Mouse (Mus musculus) left cerebral cortex, postnatal 36 days (tissue): ENCODE results near the gene Prpf6. TPM values are rescaled to one million over a fixed set of nuclear protein-coding genes. Genes with fewer than 3 reads are reported as not detected.

Experiments used
- DNase-seq, 2 experiments: peaks; one replicate each; pipeline ENCODE4 v3.0.0; 2021 to 2022; ENCODE audit warnings: low spot score in 2 of 2, mixed read lengths in 1 of 2
- intact Hi-C: fragments of 180-260 bp; cut with DNase I; formaldehyde crosslinking; loops from one replicate; pipeline ENCODE4 v1.15.1; 2025
- total RNA-seq, 2 experiments: library from RNA; stranded (reverse); gene quantifications; 2 replicates each; pipeline ENCODE4 v1.2.3; 2021

The Prpf6 gene
- total RNA-seq: 10 to 100 TPM; 49.8 to 54.4 TPM

- intact Hi-C loops: loop anchor here (1.0 kb wide), 1 partner anchor 71 kb away; the partner anchor contains the start of gene Dnajc5
- DNase-seq: no peak
These were observed at the start of gene Prpf6 for GRCm38 (mm10) chr2:181591528-181592085. Gene Prpf6, plus strand, starts transcription at chr2:181591868.

- intact Hi-C loops: no loop called here
These were observed 45.5 kb upstream of the Prpf6 start for GRCm38 (mm10) chr2:181546142-181546541.

GRCm38 (mm10) chr2:181548227-181548626 lies 43.4 kb upstream of the Prpf6 start:
- intact Hi-C loops: no loop called here
- no peak for DNase-seq

More at GRCm38 (mm10) chr2:181546142-181546541, 45.5 kb upstream of the Prpf6 start:
- DNase-seq: no peak

- no peak for DNase-seq
- intact Hi-C loops: no loop called here
These were observed 43.0 kb upstream of the Prpf6 start for GRCm38 (mm10) chr2:181548682-181549081.

- no peak for DNase-seq
- intact Hi-C loops: no loop called here
These were observed 41.4 kb upstream of the Prpf6 start for GRCm38 (mm10) chr2:181550233-181550632.

GRCm38 (mm10) chr2:181553772-181554171 lies 37.9 kb upstream of the Prpf6 start:
- intact Hi-C loops: no loop called here
- DNase-seq: no peak

GRCm38 (mm10) chr2:181567338-181567737 lies 24.3 kb upstream of the Prpf6 start:
- intact Hi-C loops: no loop called here
- DNase-seq: no peak

GRCm38 (mm10) chr2:181568272-181569008 lies 23.2 kb upstream of the Prpf6 start:
- DNase-seq: no peak

GRCm38 (mm10) chr2:181569856-181570255 lies 21.8 kb upstream of the Prpf6 start:
- no peak for DNase-seq
- intact Hi-C loops: no loop called here

More at GRCm38 (mm10) chr2:181568272-181569008, 23.2 kb upstream of the Prpf6 start:
- intact Hi-C loops: no loop called here

- no peak for DNase-seq
- intact Hi-C loops: no loop called here
These were observed 21.3 kb upstream of the Prpf6 start for GRCm38 (mm10) chr2:181570375-181570774.

GRCm38 (mm10) chr2:181570921-181571595 lies 20.6 kb upstream of the Prpf6 start:
- intact Hi-C loops: no loop called here
- DNase-seq: no peak

- intact Hi-C loops: no loop called here
- no peak for DNase-seq
These were observed 19.6 kb upstream of the Prpf6 start for GRCm38 (mm10) chr2:181571941-181572670.

- intact Hi-C loops: no loop called here
- DNase-seq: no peak
These were observed 18.4 kb upstream of the Prpf6 start for GRCm38 (mm10) chr2:181572921-181573920.

GRCm38 (mm10) chr2:181573961-181574360 lies 17.7 kb upstream of the Prpf6 start:
- intact Hi-C loops: no loop called here
- DNase-seq: no peak

- intact Hi-C loops: loop anchor here (5.0 kb wide), 1 partner anchor 38 kb away; no protein-coding TSS in a partner anchor
These were observed 16.6 kb upstream of the Prpf6 start for GRCm38 (mm10) chr2:181574921-181575545.

GRCm38 (mm10) chr2:181576613-181577012 lies 15.1 kb upstream of the Prpf6 start:
- intact Hi-C loops: loop anchor here (5.0 kb wide), 1 partner anchor 39 kb away; no protein-coding TSS in a partner anchor
- no peak for DNase-seq

More at GRCm38 (mm10) chr2:181574921-181575545, 16.6 kb upstream of the Prpf6 start:
- peak in 1 of 2 experiments; percentile 2 for DNase-seq

GRCm38 (mm10) chr2:181577126-181577525 lies 14.5 kb upstream of the Prpf6 start:
- intact Hi-C loops: loop anchor here (5.0 kb wide), 1 partner anchor 40 kb away; no protein-coding TSS in a partner anchor
- peak in 1 of 2 experiments; percentile 3 for DNase-seq
